Mouse (Mus musculus) bone marrow macrophage, adult 2 months (primary cell): ENCODE results near the gene Dnajc22. TPM values are rescaled to one million over a fixed set of nuclear protein-coding genes. Genes with fewer than 3 reads are reported as not detected.

Experiments used
- H3K27ac ChIP-seq: 2 replicates; pipeline ENCODE4 v1.5.1; 2012; ENCODE audit warnings: low read depth, low read length; ENCODE audit not compliant: insufficient read depth
- H3K4me1 ChIP-seq: 2 replicates; pipeline ENCODE4 v1.6.1; 2012; ENCODE audit warnings: low read length; ENCODE audit not compliant: control insufficient read depth, insufficient read depth
- H3K4me3 ChIP-seq: 2 replicates; pipeline ENCODE4 v1.5.1; 2012; ENCODE audit warnings: mild to moderate bottlenecking, low read length, moderate library complexity; ENCODE audit not compliant: insufficient read depth
- CTCF ChIP-seq: IDR thresholded peaks from 2 replicates; pipeline ENCODE4 v1.5.1; 2012; ENCODE audit warnings: low read depth, mild to moderate bottlenecking, low read length, moderate library complexity
- POLR2A ChIP-seq: IDR thresholded peaks from 2 replicates; pipeline ENCODE4 v1.6.1; 2012; ENCODE audit warnings: mild to moderate bottlenecking, low read depth, low read length, borderline replicate concordance
- polyA plus RNA-seq: library from polyadenylated mRNA; stranded (reverse); fragments of >200 nt; gene quantifications from 2 replicates; pipeline ENCODE4 v1.2.4, GENCODE M21; 2012; ENCODE audit not compliant: missing spikeins, insufficient read depth, insufficient read length

Gene Dnajc22
- polyA plus RNA-seq, 1 experiment, result not detected

DNA sequence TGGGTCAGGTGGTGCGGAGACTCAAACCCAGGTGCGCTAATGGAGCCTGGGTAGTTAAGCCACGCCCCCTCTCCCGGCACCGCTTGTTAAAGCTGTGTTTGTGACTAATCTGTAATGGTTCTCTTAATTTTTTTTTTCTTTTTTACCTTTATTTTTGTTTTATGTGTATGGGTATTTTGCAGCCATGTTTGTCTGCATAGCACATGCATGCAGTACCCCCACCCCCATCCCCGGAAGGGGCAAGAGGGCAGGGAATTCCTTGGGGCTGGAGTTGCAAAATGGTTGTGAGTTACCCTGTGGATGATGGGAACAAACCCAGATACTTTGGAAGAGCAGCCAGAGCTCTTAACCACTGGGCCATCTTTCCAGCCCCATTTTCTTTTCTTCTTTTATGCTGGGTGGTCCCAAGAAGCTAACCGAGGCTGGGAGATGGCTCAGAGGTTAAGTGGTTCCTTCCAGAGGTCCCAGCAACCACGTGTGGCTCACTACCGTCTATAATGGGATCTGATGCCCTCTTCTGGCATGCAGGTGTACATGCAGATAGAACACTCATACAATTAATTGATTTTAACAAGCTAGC is 20.5 kb downstream of the Dnajc22 start:
- Histone ChIP-seq H3K4me3 (peak overlapping the region; percentile 51), H3K27ac (no peak overlapping the region), H3K4me1 (peaks cover 11% of the 10 kb centered on the region)
- TF ChIP-seq CTCF (peak; percentile 32), POLR2A (no peak)

DNA sequence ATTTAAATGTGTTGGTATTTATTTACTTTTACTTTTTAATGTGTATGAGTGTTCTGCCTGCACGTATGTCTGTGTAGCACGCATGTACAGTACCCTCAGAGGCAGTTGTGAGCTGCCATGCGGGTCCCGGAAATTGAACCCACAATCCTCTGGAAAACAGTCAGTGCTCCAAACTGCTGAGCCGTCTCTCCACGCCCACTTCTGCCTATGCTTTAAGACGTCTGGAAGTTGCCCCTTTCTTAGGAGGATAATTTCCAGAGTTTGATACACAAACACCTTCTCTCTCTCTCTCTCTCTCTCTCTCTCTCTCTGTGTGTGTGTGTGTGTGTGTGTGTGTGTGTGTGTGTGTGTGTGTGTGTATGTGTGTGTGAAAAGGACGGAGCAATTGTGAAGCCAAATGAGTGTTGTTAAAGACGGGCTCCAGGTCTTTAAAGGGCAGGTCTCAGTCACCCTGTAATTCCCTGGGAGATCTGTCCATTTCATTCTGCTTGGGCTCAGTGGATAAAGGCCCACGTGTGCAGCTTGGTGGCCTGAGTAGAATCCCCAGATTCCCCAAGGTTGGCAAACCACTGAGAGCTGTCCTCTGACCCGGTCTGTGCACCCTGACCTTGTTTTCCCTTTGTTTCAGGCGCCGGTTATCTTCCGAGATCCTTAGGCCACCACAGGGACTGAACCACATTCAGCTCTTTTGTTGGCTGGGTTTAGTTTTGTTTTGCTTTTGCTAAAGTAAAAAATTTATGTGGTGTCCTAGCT is 21.5 kb downstream of the Dnajc22 start:
- Histone ChIP-seq H3K4me3 (no peak overlapping the region), H3K4me1 (peaks cover 11% of the 10 kb centered on the region), H3K27ac (no peak overlapping the region)
- TF ChIP-seq POLR2A (no peak), CTCF (no peak)

GRCm38 (mm10) chr15:99115065-99115423 is 22.1 kb downstream of the Dnajc22 start:
- Histone ChIP-seq H3K4me1 (peaks cover 11% of the 10 kb centered on the region), H3K27ac (no peak overlapping the region), H3K4me3 (no peak overlapping the region)
- TF ChIP-seq CTCF (no peak), POLR2A (no peak)

DNA sequence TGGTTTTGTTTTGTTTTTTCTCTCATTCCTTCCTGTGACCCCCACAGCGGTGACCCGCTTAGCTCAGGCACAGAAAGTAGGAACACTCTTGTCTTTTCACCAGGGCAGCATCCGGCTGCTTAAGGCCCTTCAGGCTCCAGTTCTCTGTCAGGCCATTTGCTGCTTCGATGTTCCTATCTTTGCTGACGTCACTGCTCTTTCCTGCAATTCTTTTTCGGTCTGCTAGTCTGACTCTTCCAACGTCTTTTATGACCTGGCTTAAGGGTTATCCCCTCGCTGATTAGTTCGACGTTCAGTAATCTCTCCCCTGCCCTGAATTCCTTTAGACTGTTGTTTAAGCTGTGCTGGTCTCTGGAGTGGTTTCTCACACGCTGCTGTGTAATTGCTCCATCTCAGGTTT is 23.6 kb downstream of the Dnajc22 start:
- TF ChIP-seq CTCF (no peak), POLR2A (no peak)
- Histone ChIP-seq H3K4me1 (peaks cover 12% of the 10 kb centered on the region), H3K27ac (peak overlapping the region; percentile 19), H3K4me3 (no peak overlapping the region)

DNA sequence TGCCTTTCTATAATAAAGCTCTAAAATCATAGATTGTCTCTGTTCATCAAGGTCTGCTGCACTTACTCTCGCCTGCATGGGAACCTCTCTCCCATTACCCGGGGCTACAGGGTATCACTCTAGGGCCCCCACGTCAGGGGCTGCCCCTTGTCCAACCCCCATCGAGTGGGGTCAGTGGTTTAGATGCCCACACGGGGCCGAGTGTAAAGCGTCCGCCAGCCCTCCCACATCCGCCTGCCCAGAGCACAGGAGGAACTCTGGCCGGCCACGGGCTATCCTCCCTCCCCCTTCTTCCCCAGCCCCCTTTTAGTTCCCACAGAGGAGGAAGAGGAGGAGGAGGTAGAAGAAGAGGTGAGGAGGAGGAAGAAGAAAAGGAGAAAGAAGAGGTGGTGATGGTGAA is 27.8 kb downstream of the Dnajc22 start:
- TF ChIP-seq POLR2A, result no peak
- no peak for TF ChIP-seq CTCF
- peaks cover 30% of the 10 kb centered on the region for H3K4me1 ChIP-seq
- no peak overlapping the region for H3K27ac ChIP-seq
- H3K4me3 ChIP-seq, result no peak overlapping the region

- Histone ChIP-seq H3K4me1 (peaks cover 26% of the 10 kb centered on the region), H3K4me3 (0 out of 2 replicates have a peak overlapping the region, but pooled peaks have one; percentile 1), H3K27ac (peak overlapping the region; percentile 61)
- TF ChIP-seq CTCF (no peak), POLR2A (no peak)
These were observed 29.7 kb downstream of the Dnajc22 start for GRCm38 (mm10) chr15:99122642-99123041.

DNA sequence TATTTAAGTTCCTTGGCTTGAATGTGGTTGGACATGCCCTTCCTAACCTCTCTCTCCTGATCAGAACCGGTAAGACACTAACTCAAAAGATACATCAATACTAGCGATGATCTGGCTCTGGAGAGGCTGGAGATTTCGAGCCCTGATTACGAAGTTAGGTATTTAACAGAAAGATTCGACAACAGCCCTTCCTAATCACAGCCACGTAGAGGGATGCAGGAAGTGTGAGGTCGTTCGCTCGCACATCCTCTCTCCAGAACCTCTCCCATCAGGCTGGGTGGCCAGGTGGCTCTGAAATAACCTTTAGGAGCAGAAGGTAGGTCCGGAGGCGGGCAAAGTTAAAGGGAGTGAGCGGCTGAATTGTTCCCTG is 32.7 kb downstream of the Dnajc22 start, which contains the start of gene Spats2:
TSS of gene Spats2 (plus strand) at position 206 of the 370 bp plus-strand sequence.
- Histone ChIP-seq H3K4me3 (peak within 1 kb of the TSS; percentile 91), H3K27ac (peak within 1 kb of the TSS; percentile 75), H3K4me1 (peaks cover 28% of the 10 kb centered on the region)
- TF ChIP-seq POLR2A (no peak), CTCF (no peak)

- TF ChIP-seq POLR2A, result no peak
- no peak for TF ChIP-seq CTCF
- Histone ChIP-seq H3K27ac (peak overlapping the region; percentile 75), H3K4me3 (peak overlapping the region; percentile 91), H3K4me1 (peaks cover 28% of the 10 kb centered on the region)
These were observed 33.3 kb downstream of the Dnajc22 start for GRCm38 (mm10) chr15:99126081-99126815.

DNA sequence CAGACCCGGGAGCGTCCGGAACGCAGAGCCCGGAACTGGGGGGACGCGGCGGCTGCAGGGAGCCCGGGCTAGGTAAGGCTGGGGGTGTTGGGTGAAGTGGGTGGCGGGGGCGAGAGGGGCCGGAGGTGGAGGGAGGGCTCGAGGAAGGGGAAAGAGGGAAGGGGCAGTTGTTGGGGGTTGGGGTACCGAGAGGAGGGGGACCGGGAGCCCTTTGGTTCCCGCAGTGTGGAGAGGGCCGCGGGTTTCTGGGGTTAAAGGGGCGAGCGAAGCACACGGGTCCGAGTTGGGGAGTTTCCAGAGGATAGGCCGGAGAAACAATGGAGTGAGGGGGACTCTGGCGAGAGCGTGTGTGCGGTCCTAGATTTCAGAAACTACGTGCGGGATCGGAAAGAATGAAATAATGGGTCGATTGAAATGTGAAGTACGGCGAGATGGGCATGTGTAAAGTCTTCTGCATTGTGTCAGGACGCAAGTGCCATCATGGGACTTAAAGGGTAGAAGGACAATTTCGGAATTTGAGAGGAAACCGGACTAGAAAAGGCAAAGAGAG is 33.9 kb downstream of the Dnajc22 start:
- Histone ChIP-seq H3K4me1 (peaks cover 23% of the 10 kb centered on the region), H3K4me3 (peak overlapping the region; percentile 91), H3K27ac (no peak overlapping the region)
- no peak for TF ChIP-seq CTCF
- TF ChIP-seq POLR2A, result no peak
